Comparison of ENCODE assay signal across 27 mouse cellular contexts in genomic region chr4:152212974-152213373, GRCm38 (mm10). TPM values are rescaled to one million over a fixed set of nuclear protein-coding genes. Genes with fewer than 3 reads are reported as not detected.
A peak's percentile ranks its signal among the peaks of the same experiment; 100 is the strongest.
DNase-seq lines count a peak whose midpoint lies in the region; ATAC-seq lines count a peak whose summit lies in the region.
"Had no signal": no experiment of that assay in that cellular context is flagged by ENCODE, and none has a peak within 500 bp of the region (broad histone marks: within the 10 kb centered on the region; RNA-seq: fewer than 3 reads in every experiment).

No protein-coding gene starts in this region.

- no peak overlapping the region for H3K9ac ChIP-seq in forebrain, embryonic 11.5 days (ENCODE audit: low read length)
- H3K9ac ChIP-seq in forebrain, embryonic 13.5 days = no peak overlapping the region
- no peak overlapping the region for H3K9ac ChIP-seq in heart, embryonic 11.5 days (ENCODE audit: low read depth, low read length)
- H3K9ac ChIP-seq: embryonic facial prominence, embryonic 13.5 days; hindbrain, embryonic 14.5 days; limb, embryonic 15.5 days; liver, embryonic 15.5 days; lung, embryonic 14.5 days; midbrain, embryonic 15.5 days; neural tube, embryonic 12.5 days had no signal

- H3K4me3 ChIP-seq in forebrain, embryonic 11.5 days (ENCODE audit: low read depth, low read length) = no peak overlapping the region
- H3K4me3 ChIP-seq in forebrain, embryonic 13.5 days = no peak overlapping the region
- no peak overlapping the region for H3K4me3 ChIP-seq in heart, embryonic 11.5 days (ENCODE audit: low read depth, low read length)
- H3K4me3 ChIP-seq: embryonic facial prominence, embryonic 13.5 days; forebrain, embryonic 10.5 days; gastrocnemius, adult 2 months; limb, embryonic 10.5 days; limb, embryonic 15.5 days; liver, embryonic 15.5 days; midbrain, embryonic 15.5 days; neural tube, embryonic 12.5 days had no signal

- no peaks in the 10 kb centered on the region; the same call in 1 of the 2 replicates for H3K4me1 ChIP-seq in forebrain, embryonic 11.5 days (replicated peaks; ENCODE audit: control insufficient read depth, insufficient read depth, low read length)
- peaks cover 4% of the 10 kb centered on the region; the same call in 1 of the 2 replicates for H3K4me1 ChIP-seq in forebrain, embryonic 13.5 days
- peaks cover 7% of the 10 kb centered on the region; the same call in 1 of the 2 replicates for H3K4me1 ChIP-seq in heart, embryonic 11.5 days (ENCODE audit: control insufficient read depth, insufficient read depth, low read length)
- H3K4me1 ChIP-seq: neural tube, embryonic 12.5 days had no signal

- intact Hi-C loops in left cerebral cortex, postnatal 4 days (cut with DNase I) = loop anchor here (5.0 kb wide), 1 partner anchor 69 kb away; no protein-coding TSS in a partner anchor

- ATAC-seq in forebrain, embryonic 11.5 days (replicated peaks; ENCODE audit: low FRiP score) = 0 out of 2 replicates have a peak, but pooled peaks have one; percentile 12
- no peak for ATAC-seq in forebrain, embryonic 13.5 days
- no peak for ATAC-seq in heart, embryonic 11.5 days (replicated peaks; ENCODE audit: insufficient number of reproducible peaks, low FRiP score, low TSS enrichment)
- ATAC-seq: midbrain, embryonic 15.5 days; Patski had no signal

- DNase-seq in forebrain, embryonic 11.5 days (ENCODE audit: low spot score) = no peak
- DNase-seq in heart, adult 9 months (ENCODE audit: low spot score in 2 of 2) = peak; percentile 20 to 27
- peak; percentile 38 to 53 for DNase-seq in left cerebral cortex, adult 18-20 months (ENCODE audit: low spot score in 2 of 2)
- DNase-seq in left cerebral cortex, postnatal 4 days = no peak
- DNase-seq in right cerebral cortex, adult 18-20 months = peak; percentile 51
- DNase-seq in right cerebral cortex, postnatal 10 days (ENCODE audit: low spot score in 2 of 2) = no peak
- DNase-seq: cerebellum, adult 11 months had no signal

- H3K27me3 ChIP-seq in forebrain, embryonic 11.5 days (ENCODE audit: control insufficient read depth, insufficient read depth, low read length) = no peaks in the 10 kb centered on the region
- peaks cover 2% of the 10 kb centered on the region; the same call in 1 of the 2 replicates for H3K27me3 ChIP-seq in forebrain, embryonic 13.5 days
- no peaks in the 10 kb centered on the region for H3K27me3 ChIP-seq in heart, embryonic 11.5 days (ENCODE audit: control insufficient read depth, insufficient read depth, low read length)
- H3K27me3 ChIP-seq: embryonic facial prominence, embryonic 13.5 days; limb, embryonic 15.5 days; liver, embryonic 15.5 days; Patski had no signal

- H3K36me3 ChIP-seq in forebrain, embryonic 11.5 days (ENCODE audit: control insufficient read depth, insufficient read depth, low read length) = no peaks in the 10 kb centered on the region; the same call in 1 of the 2 replicates
- H3K36me3 ChIP-seq in forebrain, embryonic 13.5 days (ENCODE audit: poor library complexity, severe bottlenecking) = peaks cover 3% of the 10 kb centered on the region; the same call in 1 of the 2 replicates
- no peaks in the 10 kb centered on the region for H3K36me3 ChIP-seq in heart, embryonic 11.5 days (ENCODE audit: control insufficient read depth, insufficient read depth, low read length)
- H3K36me3 ChIP-seq: embryonic facial prominence, embryonic 13.5 days; limb, embryonic 10.5 days; liver, embryonic 15.5 days; midbrain, embryonic 15.5 days had no signal

- H3K4me2 ChIP-seq in forebrain, embryonic 11.5 days (ENCODE audit: low read depth, low read length, severe bottlenecking) = no peak overlapping the region
- H3K4me2 ChIP-seq in forebrain, embryonic 13.5 days = no peak overlapping the region
- H3K4me2 ChIP-seq in heart, embryonic 11.5 days = no peak overlapping the region
- H3K4me2 ChIP-seq: embryonic facial prominence, embryonic 13.5 days; hindbrain, embryonic 14.5 days; limb, embryonic 15.5 days; liver, embryonic 15.5 days; lung, embryonic 14.5 days; midbrain, embryonic 15.5 days; neural tube, embryonic 12.5 days had no signal

- no peak overlapping the region for H3K27ac ChIP-seq in forebrain, embryonic 11.5 days (ENCODE audit: low read depth, low read length)
- no peak overlapping the region for H3K27ac ChIP-seq in forebrain, embryonic 13.5 days
- H3K27ac ChIP-seq in heart, embryonic 11.5 days (ENCODE audit: low read depth, low read length) = no peak overlapping the region
- H3K27ac ChIP-seq: embryonic facial prominence, embryonic 13.5 days; forebrain, embryonic 10.5 days; gastrocnemius, adult 2 months; hindbrain, embryonic 14.5 days; limb, embryonic 10.5 days; limb, embryonic 15.5 days; midbrain, embryonic 15.5 days; neural tube, embryonic 12.5 days had no signal

- no peaks in the 10 kb centered on the region for H3K9me3 ChIP-seq in forebrain, embryonic 11.5 days (ENCODE audit: control insufficient read depth, low read length)
- H3K9me3 ChIP-seq in forebrain, embryonic 13.5 days (replicated peaks) = no peaks in the 10 kb centered on the region
- no peaks in the 10 kb centered on the region for H3K9me3 ChIP-seq in heart, embryonic 11.5 days (replicated peaks; ENCODE audit: control insufficient read depth, low read length)
- H3K9me3 ChIP-seq: embryonic facial prominence, embryonic 13.5 days; forebrain, embryonic 10.5 days; G1E; limb, embryonic 10.5 days; limb, embryonic 15.5 days; liver, embryonic 15.5 days; midbrain, embryonic 15.5 days; neural tube, embryonic 12.5 days had no signal

- 76% methylated on average over 11 of the region's 11 CpGs for WGBS in forebrain, embryonic 11.5 days
- 73% methylated on average over 10 of the region's 11 CpGs for WGBS in forebrain, embryonic 13.5 days
- WGBS in heart, embryonic 11.5 days (ENCODE audit: insufficient replicate concordance) = 53% methylated on average over 11 of the region's 11 CpGs

RNA-seq across cellular contexts. Expression of gene Acot7, which starts 35.0 kb away (rescaled TPM):
- polyA plus RNA-seq in forebrain, embryonic 11.5 days (2014; fragmentation: Nextera tagmentation; extraction: Ambion mirVana) = 75.1 and 77.8 TPM in 2 replicates
- 126 and 135 TPM in 2 replicates for polyA plus RNA-seq in forebrain, embryonic 13.5 days (2015; fragmentation: Nextera tagmentation; extraction: Ambion mirVana)
- polyA plus RNA-seq in heart, embryonic 11.5 days (2014; fragmentation: Nextera tagmentation; extraction: Ambion mirVana) = 53.1 and 53.6 TPM in 2 replicates
- total RNA-seq in left cerebral cortex, adult 18-20 months (2021) = 100 to 1,000 TPM; 328 to 345 TPM
- 100 to 1,000 TPM; 349 to 380 TPM for total RNA-seq in left cerebral cortex, postnatal 4 days (2021)

RNA-seq across cellular contexts. Expression of gene Hes2, which starts 54.3 kb away (rescaled TPM):
- not detected in 2 replicates for polyA plus RNA-seq in forebrain, embryonic 11.5 days (2014; fragmentation: Nextera tagmentation; extraction: Ambion mirVana)
- not detected in 2 replicates for polyA plus RNA-seq in forebrain, embryonic 13.5 days (2015; fragmentation: Nextera tagmentation; extraction: Ambion mirVana)
- polyA plus RNA-seq in heart, embryonic 11.5 days (2014; fragmentation: Nextera tagmentation; extraction: Ambion mirVana) = 0.07 TPM in 1 of 2 replicates, not detected in the other
- total RNA-seq in left cerebral cortex, adult 18-20 months (2021) = not detected
- not detected for total RNA-seq in left cerebral cortex, postnatal 4 days (2021)
- total RNA-seq: adrenal gland, postnatal 14 days; common myeloid progenitor, adult 5-6 weeks; gastrocnemius, adult 2 months; gastrocnemius, postnatal 36 days; heart, adult 8-10 months; hematopoietic stem cell, adult 5-6 weeks had no signal
- polyA plus RNA-seq: embryonic facial prominence, embryonic 13.5 days; forebrain, embryonic 10.5 days; frontal cortex, adult 2 months; hindbrain, embryonic 14.5 days; limb, embryonic 10.5 days; liver, embryonic 15.5 days; lung, embryonic 14.5 days; midbrain, embryonic 15.5 days; Patski had no signal

Comparison
In these comparisons a context has a peak if more than half of its experiments do, and no peak if none do; other contexts are left out.
1. DNase-seq: peak in heart, adult 9 months (2 of 2), left cerebral cortex, adult 18-20 months (2 of 2) and right cerebral cortex, adult 18-20 months (single experiment); none in forebrain, embryonic 11.5 days (single experiment), left cerebral cortex, postnatal 4 days (single experiment) and right cerebral cortex, postnatal 10 days (0 of 2).